Mouse (Mus musculus): ENCODE measurements at regions not wholly inside any gene's neighbourhood (a gene's known extent, or its start where the extent isn't known, plus 50 kb on each side); places are given as distances from the start of the nearest gene placed in this dataset.
"Not testable (repeated sequence)": the region's sequence is repeated elsewhere in the genome, so short reads cannot be mapped to it uniquely, and the experiment has no call there.

- no peak for DNase-seq
Observed at GRCm38 (mm10) chr9:33011241-33011640, 375.2 kb downstream of the Ets1 start.

- DNase-seq, result no peak
Observed at GRCm38 (mm10) chr9:33035401-33035800, 399.4 kb downstream of the Ets1 start.

GRCm38 (mm10) chr9:33039221-33039790, 403.3 kb downstream of the Ets1 start:
- DNase-seq, result no peak

- peak; percentile 88 for DNase-seq
Observed at GRCm38 (mm10) chr9:33050789-33051188, 414.8 kb downstream of the Ets1 start.

GRCm38 (mm10) chr9:33060636-33061264, 424.7 kb downstream of the Ets1 start:
- no peak for DNase-seq

GRCm38 (mm10) chr9:33062476-33062875, 426.5 kb downstream of the Ets1 start:
- peak; percentile 95 for DNase-seq

GRCm38 (mm10) chr9:33065331-33065730, 429.3 kb downstream of the Ets1 start:
- no peak for DNase-seq

GRCm38 (mm10) chr9:33067521-33067920, 431.5 kb downstream of the Ets1 start:
- no peak for DNase-seq

GRCm38 (mm10) chr9:33070116-33070515, 434.1 kb downstream of the Ets1 start:
- DNase-seq, result no peak

- DNase-seq, result no peak
Observed at GRCm38 (mm10) chr9:33080271-33080670, 444.2 kb downstream of the Ets1 start.

GRCm38 (mm10) chr9:33080774-33081173, 444.8 kb downstream of the Ets1 start:
- peak; percentile 89 for DNase-seq

- DNase-seq, result no peak
Observed at GRCm38 (mm10) chr9:33089977-33090376, 454.0 kb downstream of the Ets1 start.

GRCm38 (mm10) chr9:33091664-33092063, 455.6 kb downstream of the Ets1 start:
- peak; percentile 67 for DNase-seq

- DNase-seq, result peak; percentile 92
Observed at GRCm38 (mm10) chr9:33095654-33096053, 459.6 kb downstream of the Ets1 start.

GRCm38 (mm10) chr9:33101206-33101605, 465.2 kb downstream of the Ets1 start:
- DNase-seq, result peak; percentile 98

GRCm38 (mm10) chr9:33104623-33105074, 468.6 kb downstream of the Ets1 start:
- peak; percentile 46 for DNase-seq

- no peak for DNase-seq
Observed at GRCm38 (mm10) chr9:33123841-33124240, 487.8 kb downstream of the Ets1 start.

GRCm38 (mm10) chr9:33152186-33152585, 516.2 kb downstream of the Ets1 start:
- peak; percentile 92 for DNase-seq

GRCm38 (mm10) chr9:33168159-33168558, 532.1 kb downstream of the Ets1 start:
- no peak for DNase-seq

- DNase-seq, result not testable (repeated sequence)
Observed at GRCm38 (mm10) chr9:33169093-33169492, 533.1 kb downstream of the Ets1 start.

GRCm38 (mm10) chr9:33180066-33180465, 544.0 kb downstream of the Ets1 start:
- DNase-seq, result no peak

GRCm38 (mm10) chr9:33187187-33187586, 551.2 kb downstream of the Ets1 start:
- no peak for DNase-seq

- DNase-seq, result no peak
Observed at GRCm38 (mm10) chr9:33209083-33209482, 573.1 kb downstream of the Ets1 start.

- no peak for DNase-seq
Observed at GRCm38 (mm10) chr9:33214523-33214922, 578.5 kb downstream of the Ets1 start.

GRCm38 (mm10) chr9:33220981-33221380, 585.0 kb downstream of the Ets1 start:
- DNase-seq, result no peak

All from heart, adult 11 months (tissue).